Mouse (Mus musculus) A20 (cell line): ENCODE measurements around the gene Gm17542.
"Not testable (repeated sequence)": the region's sequence is repeated elsewhere in the genome, so short reads cannot be mapped to it uniquely, and the experiment has no call there.

Experiments used
- DNase-seq: peaks from one replicate; pipeline ENCODE4 v3.0.0-alpha.2; 2011; ENCODE audit warnings: low read depth, low spot score

The Gm17542 gene

DNA sequence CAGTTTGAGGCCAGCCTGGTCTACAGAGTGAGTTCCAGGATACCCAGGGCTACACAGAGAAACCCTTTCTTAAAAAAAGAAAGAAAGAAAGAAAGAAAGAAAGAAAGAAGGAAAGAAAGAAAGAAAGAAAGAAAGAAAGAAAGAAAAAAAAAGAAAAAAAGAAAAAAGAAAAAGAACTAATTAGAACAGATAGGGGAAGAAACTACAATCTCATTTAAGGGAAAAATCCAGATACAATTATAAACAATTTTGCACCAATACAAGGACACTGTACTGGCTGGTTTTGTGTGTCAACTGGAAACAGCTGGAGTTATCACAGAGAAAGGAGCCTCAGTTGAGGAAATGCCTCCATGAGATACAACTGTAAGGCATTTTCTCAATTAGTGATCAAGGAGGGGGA lies at the start of gene Gm17542:
Gene Gm17542 (minus strand): TSS at position 101 of the 400 bp plus-strand sequence.
- DNase-seq = not testable (repeated sequence)

- no peak for DNase-seq
These were observed 21.8 kb upstream of the Gm17542 start for GRCm38 (mm10) chr10:58739779-58740178.

DNA sequence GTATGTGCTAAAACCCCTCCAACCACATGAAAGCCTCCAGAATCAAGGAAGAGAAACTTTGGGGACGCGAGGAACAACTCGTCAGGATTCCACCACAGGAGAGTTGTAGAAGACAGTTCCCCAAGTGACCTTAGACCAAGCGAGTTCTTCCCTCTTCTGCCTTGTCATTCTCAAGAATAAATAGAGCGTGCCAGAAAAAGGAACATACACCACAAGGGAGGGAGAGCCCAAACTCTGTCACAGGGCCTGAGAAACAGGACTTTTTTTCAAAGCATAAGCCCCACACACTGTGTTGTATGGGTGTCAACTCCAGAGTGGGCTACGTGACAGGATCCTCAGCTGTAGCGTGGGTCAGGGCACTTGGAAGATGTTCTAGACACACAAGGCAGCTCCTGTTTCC lies 20.1 kb upstream of the Gm17542 start:
- no peak for DNase-seq

GRCm38 (mm10) chr10:58714789-58715148 lies 3.2 kb downstream of the Gm17542 start:
- no peak for DNase-seq

- peak; percentile 63 for DNase-seq
These were observed 3.9 kb downstream of the Gm17542 start for GRCm38 (mm10) chr10:58713855-58714788.

GRCm38 (mm10) chr10:58713225-58713624 lies 4.8 kb downstream of the Gm17542 start:
- DNase-seq = no peak

DNA sequence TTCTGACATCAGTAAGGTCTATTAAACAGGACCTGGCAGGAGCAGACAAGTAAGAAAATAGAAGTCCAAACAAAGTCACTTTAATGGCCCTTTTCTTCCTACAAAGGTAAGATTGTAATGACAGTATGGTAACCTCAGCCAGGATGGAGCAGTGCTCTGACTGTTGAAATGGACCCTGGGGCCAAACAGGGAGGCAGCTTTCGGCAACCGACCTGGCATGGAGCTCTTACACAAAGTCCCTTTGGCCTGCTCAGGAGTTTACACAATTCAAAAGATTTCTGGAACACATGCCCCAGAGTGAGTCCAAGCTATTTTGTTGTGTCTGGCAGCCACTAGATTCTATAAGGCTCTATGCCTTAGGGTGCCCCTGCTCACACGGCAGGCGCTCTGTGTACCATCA lies 9.0 kb downstream of the Gm17542 start:
- DNase-seq = no peak

DNA sequence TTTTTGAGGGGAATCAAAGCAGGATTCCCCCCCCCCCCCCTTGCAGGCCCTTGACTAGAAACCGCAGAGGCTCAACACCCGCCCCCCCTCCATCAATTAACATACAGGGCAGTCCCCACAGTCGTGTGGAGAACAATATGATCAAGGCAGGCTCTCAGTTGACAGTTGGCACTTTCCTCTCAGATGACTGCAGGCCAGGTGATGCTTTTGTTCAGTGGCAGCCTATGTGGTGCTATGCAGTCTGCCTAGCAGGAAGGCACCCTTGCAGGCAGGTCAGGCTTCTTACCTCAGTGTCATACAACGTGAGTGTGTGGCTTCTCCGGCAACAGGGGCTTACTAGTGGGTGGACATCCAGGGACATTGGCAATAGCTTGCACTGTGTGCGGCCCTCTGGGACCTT lies 17.4 kb downstream of the Gm17542 start:
- DNase-seq = no peak

DNA sequence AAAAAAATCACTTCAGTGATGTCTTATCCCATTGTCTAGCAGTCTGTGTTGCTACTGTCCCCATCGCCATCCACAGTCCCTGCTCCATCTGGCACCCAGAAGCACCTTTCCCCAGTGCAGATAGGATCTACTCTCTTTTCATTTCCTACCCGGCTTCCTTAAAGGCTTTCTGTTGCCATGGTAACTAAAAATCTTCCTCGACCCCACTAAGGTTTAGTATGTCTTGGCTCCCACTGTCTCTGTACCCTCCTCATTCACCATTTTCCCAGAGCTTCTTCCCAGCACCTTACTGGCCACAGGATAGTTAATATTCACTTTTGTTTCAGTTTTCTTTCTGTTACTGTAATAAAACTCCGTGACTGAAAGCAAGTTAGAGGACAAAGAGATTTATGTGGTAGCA lies 17.9 kb downstream of the Gm17542 start:
- no peak for DNase-seq

GRCm38 (mm10) chr10:58698955-58699354 lies 19.1 kb downstream of the Gm17542 start:
- DNase-seq = no peak

DNA sequence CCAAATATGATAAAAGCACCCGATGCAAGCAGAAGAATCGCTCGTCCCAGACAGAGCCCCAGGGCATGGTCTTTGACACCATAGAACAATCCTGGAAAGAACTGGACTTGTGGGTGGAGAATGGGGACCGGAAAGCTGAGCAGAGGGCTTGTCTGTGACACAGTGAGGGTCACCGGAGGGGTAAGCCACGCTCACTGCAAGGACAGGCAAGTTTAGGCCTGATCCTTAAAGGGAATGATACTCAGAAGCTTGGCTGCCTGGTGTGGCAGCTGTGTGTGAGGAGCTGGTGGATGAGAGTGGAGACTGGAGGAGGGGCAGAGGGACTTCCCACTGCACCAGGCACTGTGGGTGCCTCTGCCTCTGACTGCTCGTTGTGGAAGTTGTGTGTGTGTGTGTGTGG lies 27.0 kb downstream of the Gm17542 start:
- DNase-seq = no peak

GRCm38 (mm10) chr10:58679298-58679697 lies 38.7 kb downstream of the Gm17542 start:
- no peak for DNase-seq

DNA sequence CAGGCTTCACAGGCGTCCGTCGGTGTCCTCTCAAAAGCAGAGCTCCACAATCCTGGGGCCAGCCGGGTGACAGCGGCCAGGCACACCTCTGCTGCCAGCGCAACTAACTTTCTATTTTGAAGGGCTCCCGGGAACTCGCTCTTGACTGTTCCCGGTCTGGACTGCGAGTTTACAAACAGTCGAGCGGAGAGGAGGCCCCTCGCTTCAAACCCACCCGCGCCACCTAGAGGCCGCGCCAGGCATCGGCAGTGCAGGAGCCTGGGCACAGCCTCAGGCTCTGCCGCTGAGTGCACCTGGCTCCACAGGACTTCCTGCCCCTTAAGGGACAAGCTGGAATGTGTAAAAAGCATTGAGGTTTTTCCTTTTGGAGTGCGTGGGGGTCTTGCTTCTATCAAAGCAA lies 42.5 kb downstream of the Gm17542 start, which contains the start of gene Edar:
Gene Edar (minus strand): TSS at position 122 of the 400 bp plus-strand sequence.
- peak; percentile 60 for DNase-seq

DNA sequence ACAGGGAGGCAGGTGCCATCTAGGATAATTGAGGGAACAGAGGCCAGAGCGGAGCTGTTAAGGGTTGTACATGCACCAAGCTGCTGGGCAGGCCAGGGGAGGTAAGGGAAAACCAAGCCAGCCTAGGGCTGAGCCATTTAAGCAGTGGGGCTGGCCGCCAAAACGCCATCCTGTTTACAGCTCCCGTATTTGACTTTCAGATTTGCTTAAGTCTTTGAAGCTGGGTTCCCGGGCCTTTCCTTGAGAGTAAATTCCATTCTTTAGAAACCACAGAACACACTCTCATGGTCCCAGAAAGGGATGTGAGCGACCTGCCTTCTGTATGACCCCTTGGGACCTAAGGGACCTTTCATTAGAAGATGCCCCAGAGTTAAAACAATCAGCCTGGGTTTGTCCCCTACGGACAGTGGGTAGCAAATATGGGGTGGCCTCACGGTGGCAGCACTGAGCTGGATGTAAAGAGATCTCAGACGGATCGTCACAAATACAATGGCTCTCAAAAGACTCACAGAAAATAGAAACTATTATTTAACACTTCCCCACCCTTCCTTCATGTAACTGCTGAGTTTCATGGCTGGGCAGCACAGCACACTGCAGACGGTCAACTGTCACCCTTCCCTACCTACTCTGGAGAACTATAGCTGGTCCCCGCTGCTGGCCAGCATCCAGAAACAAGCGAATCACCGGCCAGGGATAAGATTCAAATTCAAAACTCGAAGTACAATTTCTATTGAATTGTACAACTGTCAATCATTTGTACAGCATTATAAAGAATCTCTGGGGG lies 44.5 kb downstream of the Gm17542 start:
- peak; percentile 78 for DNase-seq

- DNase-seq = no peak
These were observed 45.3 kb downstream of the Gm17542 start for GRCm38 (mm10) chr10:58672557-58673277.

DNA sequence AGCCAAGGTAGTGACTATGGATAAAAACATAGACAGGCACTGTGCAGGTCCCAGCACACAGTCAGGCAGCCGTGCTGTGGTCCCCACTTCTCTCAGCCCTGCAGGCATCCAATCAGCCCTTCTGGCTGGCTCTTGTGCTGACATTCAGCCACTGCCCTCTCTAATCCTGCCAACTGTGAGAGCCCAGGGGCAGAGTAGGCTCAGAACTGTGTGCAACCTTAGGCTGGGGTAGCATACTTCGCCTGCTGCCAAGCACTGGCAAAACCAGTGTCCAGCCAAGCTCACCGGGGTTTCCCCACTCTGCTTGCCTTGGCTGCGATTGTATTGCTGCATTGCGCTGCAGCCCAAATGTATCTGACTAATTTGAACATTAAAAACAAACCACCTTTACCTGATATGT lies 54.1 kb downstream of the Gm17542 start:
- no peak for DNase-seq
